Comparison of ENCODE assay signal across 19 mouse cellular contexts in genomic region chr4:100944276-100944675, GRCm38 (mm10).
DNase-seq lines count a peak whose midpoint lies in the region; ATAC-seq lines count a peak whose summit lies in the region.
"Had no signal": no experiment of that assay in that cellular context is flagged by ENCODE, and none has a peak within 500 bp of the region (broad histone marks: within the 10 kb centered on the region; RNA-seq: fewer than 3 reads in every experiment).

No protein-coding gene starts in this region.

- H3K27ac ChIP-seq in hindbrain, embryonic 14.5 days, result 0 out of 2 replicates have a peak overlapping the region, but pooled peaks have one; percentile 3
- no peak overlapping the region for H3K27ac ChIP-seq in hindbrain, embryonic 10.5 days
- no peak overlapping the region; the same call in 1 of the 2 replicates for H3K27ac ChIP-seq in limb, embryonic 13.5 days
- H3K27ac ChIP-seq: heart, embryonic 13.5 days; liver, embryonic 15.5 days; neural tube, embryonic 12.5 days; stomach, postnatal 0 days had no signal

- H3K9me3 ChIP-seq in hindbrain, embryonic 14.5 days (ENCODE audit: control insufficient read depth, low read length), result no peaks in the 10 kb centered on the region
- no peaks in the 10 kb centered on the region for H3K9me3 ChIP-seq in hindbrain, embryonic 10.5 days
- no peaks in the 10 kb centered on the region for H3K9me3 ChIP-seq in limb, embryonic 13.5 days
- H3K9me3 ChIP-seq: heart, embryonic 13.5 days; liver, embryonic 15.5 days; megakaryocyte, embryonic 14.5 days; neural tube, embryonic 12.5 days had no signal

- DNase-seq in hindbrain, embryonic 14.5 days (ENCODE audit: low spot score), result no peak
- no peak for DNase-seq in hindbrain, embryonic 10.5 days (ENCODE audit: low spot score)
- DNase-seq in NIH3T3 (ENCODE audit: low read depth), result peak; percentile 26
- DNase-seq in adrenal gland, adult 8-10 months, result peak; percentile 15
- DNase-seq in lung, postnatal 14 days, result no peak
- no peak for DNase-seq in testis, postnatal 14 days (ENCODE audit: low spot score)
- DNase-seq: cerebellum, adult 11-12 months; cerebellum, postnatal 36 days; heart, postnatal 4 days; lung, postnatal 10 days; right cerebral cortex, postnatal 14 days; thymus, postnatal 25 days had no signal

- no peaks in the 10 kb centered on the region for H3K27me3 ChIP-seq in hindbrain, embryonic 14.5 days (ENCODE audit: control insufficient read depth, insufficient read depth, low read length)
- H3K27me3 ChIP-seq in hindbrain, embryonic 10.5 days (ENCODE audit: insufficient read depth, poor library complexity, severe bottlenecking), result no peaks in the 10 kb centered on the region
- no peaks in the 10 kb centered on the region for H3K27me3 ChIP-seq in limb, embryonic 13.5 days
- H3K27me3 ChIP-seq: heart, embryonic 13.5 days; liver, embryonic 15.5 days; neural tube, embryonic 12.5 days had no signal

- no peak overlapping the region for H3K9ac ChIP-seq in hindbrain, embryonic 14.5 days
- H3K9ac ChIP-seq in limb, embryonic 13.5 days, result no peak overlapping the region
- H3K9ac ChIP-seq: heart, embryonic 13.5 days; liver, embryonic 15.5 days; neural tube, embryonic 12.5 days had no signal

- H3K4me2 ChIP-seq in hindbrain, embryonic 14.5 days (replicated peaks), result no peak overlapping the region
- H3K4me2 ChIP-seq in limb, embryonic 13.5 days (replicated peaks), result 0 out of 2 replicates have a peak overlapping the region, but pooled peaks have one; percentile 19
- H3K4me2 ChIP-seq: heart, embryonic 13.5 days; liver, embryonic 15.5 days; neural tube, embryonic 12.5 days had no signal

- 73% methylated on average over 3 of the region's 3 CpGs for WGBS in hindbrain, embryonic 14.5 days
- 84% methylated on average over 3 of the region's 3 CpGs for WGBS in hindbrain, embryonic 10.5 days
- WGBS in limb, embryonic 13.5 days, result 41% methylated on average over 3 of the region's 3 CpGs

- H3K4me1 ChIP-seq in hindbrain, embryonic 14.5 days (replicated peaks; ENCODE audit: control insufficient read depth, insufficient read depth, low read length), result peaks cover 18% of the 10 kb centered on the region; the same call in 1 of the 2 replicates
- peaks cover 26% of the 10 kb centered on the region for H3K4me1 ChIP-seq in hindbrain, embryonic 10.5 days (replicated peaks)
- H3K4me1 ChIP-seq in limb, embryonic 13.5 days, result peaks cover 40% of the 10 kb centered on the region
- H3K4me1 ChIP-seq: liver, embryonic 15.5 days; megakaryocyte, embryonic 14.5 days had no signal

- ATAC-seq in hindbrain, embryonic 14.5 days (ENCODE audit: low FRiP score), result 0 out of 2 replicates have a peak, but pooled peaks have one; percentile 11
- no peak for ATAC-seq in limb, embryonic 13.5 days (ENCODE audit: low FRiP score, low read depth)
- ATAC-seq: intestine, postnatal 0 days had no signal

- no peaks in the 10 kb centered on the region for H3K36me3 ChIP-seq in hindbrain, embryonic 14.5 days (replicated peaks; ENCODE audit: control insufficient read depth, insufficient read depth)
- H3K36me3 ChIP-seq in hindbrain, embryonic 10.5 days, result peaks cover 42% of the 10 kb centered on the region
- peaks cover 7% of the 10 kb centered on the region; the same call in 1 of the 2 replicates for H3K36me3 ChIP-seq in limb, embryonic 13.5 days
- H3K36me3 ChIP-seq: liver, embryonic 15.5 days had no signal

- H3K4me3 ChIP-seq in hindbrain, embryonic 14.5 days (replicated peaks; ENCODE audit: low read length), result no peak overlapping the region
- H3K4me3 ChIP-seq in hindbrain, embryonic 10.5 days, result no peak overlapping the region
- no peak overlapping the region for H3K4me3 ChIP-seq in limb, embryonic 13.5 days
- H3K4me3 ChIP-seq: heart, embryonic 13.5 days; liver, embryonic 15.5 days; megakaryocyte, embryonic 14.5 days; neural tube, embryonic 12.5 days had no signal

Comparison
In these comparisons a context has a peak if more than half of its experiments do, and no peak if none do; other contexts are left out.
1. DNase-seq: peak in NIH3T3 (single experiment) and adrenal gland, adult 8-10 months (single experiment); none in hindbrain, embryonic 14.5 days (single experiment), hindbrain, embryonic 10.5 days (single experiment), lung, postnatal 14 days (single experiment) and testis, postnatal 14 days (single experiment).